Mouse (Mus musculus): ENCODE data around the gene Carf.

Carf gene

DNA sequence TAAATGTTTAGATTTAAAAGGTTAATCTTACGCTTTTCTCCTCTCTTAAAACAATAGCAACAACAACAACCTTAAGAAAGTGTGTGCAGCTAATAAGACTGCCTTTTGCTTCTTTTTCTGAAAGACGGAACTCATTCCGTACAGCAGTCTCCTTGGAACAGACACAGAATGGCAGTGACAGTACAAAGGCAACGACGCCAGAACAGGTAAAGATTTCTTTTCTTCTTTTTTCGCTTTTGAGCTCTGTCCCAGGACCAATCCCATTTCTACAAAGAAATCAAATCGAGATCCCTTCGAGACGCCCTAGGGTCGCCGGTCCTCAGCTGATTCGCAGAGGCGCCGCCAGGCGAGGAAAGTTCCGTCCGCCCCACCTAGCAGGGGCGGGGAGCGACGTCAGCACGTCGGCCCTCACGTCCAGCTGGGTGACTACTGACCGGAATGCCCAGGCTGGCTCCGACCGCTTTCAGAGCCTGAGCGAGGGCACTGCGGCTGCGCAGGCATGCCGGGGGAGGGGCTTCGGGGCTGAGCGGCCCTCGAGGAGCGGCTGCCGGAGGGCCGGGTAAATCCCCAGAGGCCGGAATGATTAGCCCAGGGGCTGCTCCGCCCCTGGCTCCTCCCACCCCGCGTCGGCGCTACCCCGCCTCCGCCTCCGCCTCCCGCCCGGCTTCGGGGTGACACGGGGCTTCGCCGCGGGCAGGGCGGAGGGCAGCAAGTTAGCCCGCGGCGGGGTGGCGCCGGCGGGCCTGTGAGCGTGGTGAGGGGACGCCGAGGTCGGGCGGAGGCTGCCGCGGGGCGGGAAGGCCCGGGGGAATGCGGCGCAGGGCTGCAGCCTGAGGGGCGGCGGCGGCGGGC lies 82.1 kb downstream of the Carf start, which contains the start of gene Nbeal1:
Gene Nbeal1, plus strand, starts transcription at position 668 of the 852 bp plus-strand sequence.
- peak; percentile 91 for DNase-seq (ENCODE audit: low read depth)

DNA sequence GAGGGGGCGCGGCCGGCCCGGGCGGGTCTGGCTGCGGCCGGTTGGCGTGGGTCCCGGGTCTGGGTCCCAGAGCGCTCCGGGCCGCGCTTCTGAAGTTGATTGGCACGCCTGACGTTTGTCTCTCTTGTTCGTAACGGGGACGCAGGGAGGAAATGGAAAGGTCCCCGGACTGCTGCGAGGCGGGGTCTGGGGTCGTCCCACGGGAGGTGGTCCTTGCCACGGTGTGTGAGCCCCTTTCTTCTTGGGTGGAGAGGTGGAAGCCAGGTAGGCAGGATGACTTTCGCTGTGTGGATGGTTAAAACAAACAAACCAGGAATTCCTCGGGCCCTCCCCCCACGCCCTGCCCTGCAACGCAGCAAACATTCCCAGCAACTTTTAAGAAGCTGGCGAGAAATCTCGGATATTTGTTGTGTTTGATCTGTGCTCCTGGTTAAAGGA lies 82.8 kb downstream of the Carf start:
- no peak for DNase-seq (ENCODE audit: low read depth)

DNA sequence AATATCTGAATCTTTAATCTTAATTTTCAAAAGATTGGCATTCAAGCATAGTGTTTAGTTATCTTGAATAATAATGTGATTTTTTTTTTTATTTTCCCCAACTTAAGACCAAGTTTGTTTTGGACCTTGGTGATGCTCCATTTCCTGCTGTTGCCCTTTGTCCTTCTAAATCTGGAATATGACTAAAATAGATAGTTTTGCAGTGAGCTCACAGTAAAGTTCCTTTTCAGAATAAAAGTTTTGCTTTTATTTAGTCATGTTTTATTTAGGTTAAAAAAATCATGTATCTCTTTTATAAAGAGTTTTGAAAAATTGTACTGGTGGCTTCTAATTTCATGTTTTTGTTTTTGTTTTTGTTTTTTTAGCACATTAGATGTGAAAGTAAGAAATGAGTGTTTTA lies 90.4 kb downstream of the Carf start:
- no peak for DNase-seq (ENCODE audit: low read depth)

DNA sequence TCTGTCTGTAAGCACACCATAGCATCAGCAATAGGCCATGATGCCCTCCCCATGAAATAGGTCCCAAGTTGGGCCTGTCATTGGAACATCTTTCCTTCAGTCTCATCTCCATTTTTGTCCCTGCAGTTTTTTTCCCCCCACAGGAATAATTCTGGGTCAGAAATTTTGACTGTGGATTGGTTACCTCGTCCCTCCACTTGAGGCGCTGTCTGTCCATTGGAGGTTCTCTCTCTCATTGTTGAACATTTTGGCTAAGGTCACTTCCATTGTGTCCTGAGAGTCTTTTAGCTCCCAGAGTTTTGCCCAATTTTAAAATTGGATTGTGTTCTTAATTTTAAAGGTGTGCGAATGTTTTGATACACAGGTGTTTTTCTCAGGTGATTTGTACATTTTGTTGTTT lies 98.8 kb downstream of the Carf start:
- no peak for DNase-seq (ENCODE audit: low read depth)

DNA sequence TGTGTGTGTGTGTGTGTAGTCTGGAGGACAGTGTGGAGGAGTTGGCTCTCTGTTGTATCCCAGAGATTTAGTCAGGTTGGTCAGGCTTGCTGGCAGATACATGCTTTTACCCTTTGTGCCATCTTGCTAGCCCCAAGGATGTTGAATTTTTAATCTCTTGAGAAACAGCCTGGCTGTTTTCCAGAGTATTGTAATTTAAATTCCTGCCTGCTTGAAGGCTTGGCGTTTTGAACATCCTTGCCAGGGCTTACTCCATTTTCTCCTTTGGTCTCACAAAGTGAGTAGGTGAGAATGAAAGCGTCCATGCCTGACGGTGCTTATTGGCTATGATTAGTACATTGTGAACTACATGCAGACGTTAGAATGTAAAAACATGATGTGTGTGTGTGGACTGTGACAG lies 101.0 kb downstream of the Carf start:
- no peak for DNase-seq (ENCODE audit: low read depth)
